Mouse (Mus musculus) olfactory bulb, adult 2 months (tissue): ENCODE results near the gene Ccdc30. TPM values are rescaled to one million over a fixed set of nuclear protein-coding genes. Genes with fewer than 3 reads are reported as not detected.

Experiments
- H3K27ac ChIP-seq: fragments of 200-500 bp; 2 replicates; pipeline ENCODE4 v1.5.1; 2012; ENCODE audit warnings: low read depth, low read length; ENCODE audit not compliant: insufficient read depth
- H3K4me1 ChIP-seq: fragments of 200-500 bp; 2 replicates; pipeline ENCODE4 v1.6.1; 2012; ENCODE audit warnings: low read length; ENCODE audit not compliant: control insufficient read depth, insufficient read depth
- H3K4me3 ChIP-seq: fragments of 200-500 bp; 2 replicates; pipeline ENCODE4 v1.5.1; 2012; ENCODE audit warnings: mild to moderate bottlenecking, low read depth, low read length, moderate library complexity; ENCODE audit not compliant: insufficient read depth
- CTCF ChIP-seq: fragments of 200-500 bp; IDR thresholded peaks from 2 replicates; pipeline ENCODE4 v1.5.1; 2012; ENCODE audit warnings: low read depth, mild to moderate bottlenecking, low read length, moderate library complexity; ENCODE audit not compliant: insufficient read depth
- POLR2A ChIP-seq: fragments of 200-500 bp; IDR thresholded peaks from 2 replicates; pipeline ENCODE4 v1.6.1; 2012; ENCODE audit warnings: mild to moderate bottlenecking, low read depth, low read length, moderate library complexity; ENCODE audit not compliant: insufficient read depth
- WGBS: fragments of 180-500 bp; shearing (Covaris S2); methylation state at CpG from one replicate; pipeline ENCODE4 v1.1.7; 2018; 5-methylcytosine and 5-hydroxymethylcytosine counted together
- polyA plus RNA-seq: library from polyadenylated mRNA; stranded (reverse); fragments of >200 nt; gene quantifications from 2 replicates; pipeline ENCODE4 v1.2.4, GENCODE M21; 2012; ENCODE audit warnings: low replicate concordance; ENCODE audit not compliant: missing spikeins, insufficient read depth, insufficient read length

The Ccdc30 gene
- polyA plus RNA-seq, 1 experiment, result not detected

GRCm38 (mm10) chr4:119389184-119389583 lies 26.1 kb downstream of the Ccdc30 start:
- TF ChIP-seq CTCF (no peak), POLR2A (no peak)
- no peak overlapping the region for H3K27ac ChIP-seq
- no peak overlapping the region for H3K4me3 ChIP-seq
- H3K4me1 ChIP-seq, result no peaks in the 10 kb centered on the region
- WGBS, result 47% methylated on average over 3 of the region's 3 CpGs

GRCm38 (mm10) chr4:119381471-119382190 lies 33.7 kb downstream of the Ccdc30 start:
- Histone ChIP-seq H3K27ac (no peak overlapping the region), H3K4me3 (no peak overlapping the region), H3K4me1 (no peaks in the 10 kb centered on the region)
- TF ChIP-seq POLR2A (no peak), CTCF (no peak)
- WGBS, result 66% methylated on average over 7 of the region's 7 CpGs

- no peak for TF ChIP-seq POLR2A
- TF ChIP-seq CTCF, result no peak
- WGBS, result 88% methylated on average over 6 of the region's 6 CpGs
- H3K27ac ChIP-seq, result no peak overlapping the region
Measured at GRCm38 (mm10) chr4:119369460-119369859, 45.9 kb downstream of the Ccdc30 start.

GRCm38 (mm10) chr4:119366758-119367526 lies 48.4 kb downstream of the Ccdc30 start:
- 59% methylated on average over 4 of the region's 4 CpGs for WGBS
- Histone ChIP-seq H3K4me1 (no peaks in the 10 kb centered on the region), H3K27ac (no peak overlapping the region), H3K4me3 (no peak overlapping the region)
- TF ChIP-seq CTCF, result no peak
- no peak for TF ChIP-seq POLR2A

More at GRCm38 (mm10) chr4:119369460-119369859, 45.9 kb downstream of the Ccdc30 start:
- Histone ChIP-seq H3K4me1 (no peaks in the 10 kb centered on the region), H3K4me3 (no peak overlapping the region)

GRCm38 (mm10) chr4:119362231-119362630 lies 53.1 kb downstream of the Ccdc30 start:
- WGBS, result 88% methylated on average over 3 of the region's 3 CpGs

GRCm38 (mm10) chr4:119359196-119359971 lies 55.9 kb downstream of the Ccdc30 start:
- WGBS, result 8% methylated on average over 30 of the region's 30 CpGs
- Histone ChIP-seq H3K27ac (peak overlapping the region; percentile 71), H3K4me3 (peak overlapping the region; percentile 51), H3K4me1 (peaks cover 5% of the 10 kb centered on the region; the same call in 1 of the 2 replicates)
- no peak for TF ChIP-seq CTCF
- no peak for TF ChIP-seq POLR2A

More at GRCm38 (mm10) chr4:119362231-119362630, 53.1 kb downstream of the Ccdc30 start:
- no peak for TF ChIP-seq POLR2A
- Histone ChIP-seq H3K4me1 (peaks cover 5% of the 10 kb centered on the region; the same call in 1 of the 2 replicates), H3K27ac (no peak overlapping the region), H3K4me3 (no peak overlapping the region)

- 85% methylated on average over 6 of the region's 6 CpGs for WGBS
- H3K4me1 ChIP-seq, result no peaks in the 10 kb centered on the region
- no peak overlapping the region for H3K27ac ChIP-seq
- H3K4me3 ChIP-seq, result no peak overlapping the region
- no peak for TF ChIP-seq POLR2A
- TF ChIP-seq CTCF, result no peak
Measured at GRCm38 (mm10) chr4:119345508-119345907, 69.8 kb downstream of the Ccdc30 start.

- H3K4me3 ChIP-seq, result no peak overlapping the region
- 2% methylated on average over 10 of the region's 10 CpGs for WGBS
- peak; percentile 61 for TF ChIP-seq CTCF
- TF ChIP-seq POLR2A, result no peak
- no peaks in the 10 kb centered on the region for H3K4me1 ChIP-seq
- no peak overlapping the region for H3K27ac ChIP-seq
Measured at GRCm38 (mm10) chr4:119338861-119339361, 76.4 kb downstream of the Ccdc30 start.
